Comparison of ENCODE assay signal across 9 mouse cellular contexts in the genomic region with DNA sequence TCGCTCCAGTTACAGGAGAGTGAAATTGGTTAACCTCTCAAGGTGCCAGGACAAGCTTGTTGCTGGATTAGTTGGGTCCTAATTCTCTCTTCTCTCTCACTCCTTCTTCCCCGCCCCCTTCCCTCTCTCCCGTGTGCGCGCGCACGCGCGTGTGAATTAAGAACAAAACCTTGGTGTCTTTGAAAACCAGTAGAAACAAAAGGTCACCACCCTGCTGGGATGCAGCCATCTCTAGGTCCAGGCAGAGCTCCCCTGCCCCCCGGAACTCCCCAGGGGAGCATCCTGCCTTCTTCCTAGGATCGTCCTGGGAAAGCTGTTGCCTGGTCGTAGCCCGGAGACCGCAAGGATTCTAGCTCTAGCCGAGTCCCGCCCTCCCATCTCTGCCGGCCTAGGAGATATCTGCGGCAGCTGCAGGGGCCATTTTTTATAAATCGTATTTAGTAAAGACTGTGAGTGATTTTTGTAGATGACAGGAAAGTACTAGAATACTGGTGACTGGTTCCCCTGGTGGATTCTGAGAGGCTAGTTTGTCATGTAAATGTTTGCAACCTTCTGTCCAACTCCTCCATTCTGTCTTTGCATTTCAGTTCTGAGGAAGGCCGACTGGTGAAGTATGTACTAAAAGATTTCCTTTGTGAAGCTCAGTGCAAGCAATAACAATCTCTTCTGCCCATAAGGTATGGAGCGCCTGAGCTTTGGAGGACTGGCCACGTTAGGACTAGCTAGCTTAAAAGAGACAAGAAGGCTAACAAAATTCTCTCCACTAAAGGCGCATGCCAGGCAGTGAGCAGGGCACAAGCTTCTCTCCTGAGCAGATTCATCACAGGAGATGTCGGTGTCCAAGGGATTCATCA.
DNase-seq lines count a peak whose midpoint lies in the region; ATAC-seq lines count a peak whose summit lies in the region.
"Had no signal": no experiment of that assay in that cellular context is flagged by ENCODE, and none has a peak within 500 bp of the region (broad histone marks: within the 10 kb centered on the region; RNA-seq: fewer than 3 reads in every experiment).

No protein-coding gene starts in this region.

- H3K4me2 ChIP-seq in hindbrain, embryonic 12.5 days (replicated peaks): peak overlapping the region; percentile 65

- H3K27me3 ChIP-seq in hindbrain, embryonic 12.5 days: no peaks in the 10 kb centered on the region
- H3K27me3 ChIP-seq in limb, embryonic 10.5 days (ENCODE audit: low read depth, poor library complexity, severe bottlenecking): peaks cover 30% of the 10 kb centered on the region
- H3K27me3 ChIP-seq: CH12.LX had no signal

- 3% methylated on average over 24 of the region's 24 CpGs for WGBS in hindbrain, embryonic 12.5 days
- WGBS in limb, embryonic 10.5 days: 4% methylated on average over 24 of the region's 24 CpGs

- no peaks in the 10 kb centered on the region for H3K9me3 ChIP-seq in hindbrain, embryonic 12.5 days (replicated peaks)
- H3K9me3 ChIP-seq in limb, embryonic 10.5 days (replicated peaks): no peaks in the 10 kb centered on the region

- ATAC-seq in cerebellum, adult (ENCODE audit: insufficient number of reproducible peaks, low FRiP score, low TSS enrichment): no peak
- peak; percentile 61 for ATAC-seq in hindbrain, embryonic 12.5 days (ENCODE audit: low FRiP score)
- peak; percentile 39; the same call in 1 of the 2 replicates for ATAC-seq in megakaryocyte-erythroid progenitor cell, adult 5-6 weeks (replicated peaks; ENCODE audit: low FRiP score, low TSS enrichment, poor library complexity, severe bottlenecking)

- H3K4me1 ChIP-seq in hindbrain, embryonic 12.5 days: peaks cover 63% of the 10 kb centered on the region
- H3K4me1 ChIP-seq in limb, embryonic 10.5 days: peaks cover 54% of the 10 kb centered on the region

- H3K9ac ChIP-seq in hindbrain, embryonic 12.5 days: peak overlapping the region; percentile 51

- H3K4me3 ChIP-seq in hindbrain, embryonic 12.5 days: peak overlapping the region; percentile 29
- H3K4me3 ChIP-seq in limb, embryonic 10.5 days: peak overlapping the region; percentile 57

- peak; percentile 34 to 38 for DNase-seq in cerebellum, postnatal 14 days
- peak; percentile 66 to 67 for DNase-seq in adrenal gland, postnatal 36 days
- DNase-seq in gastrocnemius, adult 18-20 months (ENCODE audit: low spot score): peak; percentile 34
- DNase-seq in limb, embryonic 10.5 days (ENCODE audit: low spot score): peak; percentile 74
- peak; percentile 13 for DNase-seq in skeletal muscle tissue, adult 2 months (ENCODE audit: low read depth, low spot score)

- no peaks in the 10 kb centered on the region for H3K36me3 ChIP-seq in hindbrain, embryonic 12.5 days
- no peaks in the 10 kb centered on the region for H3K36me3 ChIP-seq in limb, embryonic 10.5 days

- H3K27ac ChIP-seq in hindbrain, embryonic 12.5 days: peak overlapping the region; percentile 91
- H3K27ac ChIP-seq in limb, embryonic 10.5 days: peak overlapping the region; percentile 89

Comparison
In these comparisons a context has a peak if more than half of its experiments do, and no peak if none do; other contexts are left out.
1. DNase-seq: peak in every context shown above with its lines; median percentile 74 in limb, embryonic 10.5 days; 66 in adrenal gland, postnatal 36 days; 36 in cerebellum, postnatal 14 days; 34 in gastrocnemius, adult 18-20 months; 13 in skeletal muscle tissue, adult 2 months.